Mouse (Mus musculus) hindbrain, embryonic 14.5 days (tissue): ENCODE measurements around the gene Ccdc124. TPM values are rescaled to one million over a fixed set of nuclear protein-coding genes. Genes with fewer than 3 reads are reported as not detected.
A peak's percentile ranks its signal among the peaks of the same experiment; 100 is the strongest.

Source experiments
- ATAC-seq: fragments of 200-750 bp; cut with Nextera tagmentation; 2 replicates; pipeline ENCODE4 v1.8.0; 2017; ENCODE audit warnings: moderate number of reproducible peaks, mild to moderate bottlenecking, moderate TSS enrichment, moderate library complexity; ENCODE audit not compliant: low FRiP score
- DNase-seq: peaks from one replicate; pipeline ENCODE4 v3.0.0-alpha.2; 2015; ENCODE audit warnings: low spot score
- H3K27ac ChIP-seq: fragments of 300-500 bp; sonication (generic); 2 replicates; pipeline ENCODE4 v1.5.1; 2014; ENCODE audit warnings: mild to moderate bottlenecking, moderate library complexity
- H3K27me3 ChIP-seq: fragments of 300-500 bp; sonication (generic); 2 replicates; pipeline ENCODE4 v1.6.1; 2014; ENCODE audit warnings: mild to moderate bottlenecking, low read length, mixed read lengths; ENCODE audit not compliant: control insufficient read depth, insufficient read depth
- H3K36me3 ChIP-seq: fragments of 300-500 bp; sonication (generic); replicated peaks from 2 replicates; pipeline ENCODE4 v1.6.1; 2014; ENCODE audit not compliant: control insufficient read depth, insufficient read depth
- H3K4me1 ChIP-seq: fragments of 300-500 bp; sonication (generic); replicated peaks from 2 replicates; pipeline ENCODE4 v1.6.1; 2014; ENCODE audit warnings: antibody characterized with exemption, low read length, mixed read lengths; ENCODE audit not compliant: control insufficient read depth, insufficient read depth
- H3K4me2 ChIP-seq: fragments of 300-500 bp; sonication (generic); replicated peaks from 2 replicates; pipeline ENCODE4 v1.6.1; 2014; ENCODE audit warnings: mild to moderate bottlenecking, moderate library complexity
- H3K4me3 ChIP-seq: fragments of 300-500 bp; sonication (generic); replicated peaks from 2 replicates; pipeline ENCODE4 v1.5.1; 2014; ENCODE audit warnings: mild to moderate bottlenecking, low read length
- H3K9ac ChIP-seq: fragments of 300-500 bp; sonication (generic); 2 replicates; pipeline ENCODE4 v1.6.1; 2014
- H3K9me3 ChIP-seq: fragments of 300-500 bp; sonication (generic); 2 replicates; pipeline ENCODE4 v1.6.1; 2016; ENCODE audit warnings: low read length; ENCODE audit not compliant: control insufficient read depth
- WGBS: fragments of 180-500 bp; shearing (Covaris S2); extraction: QIAGEN DNeasy Blood & Tissue Kit; methylation state at CpG from one replicate; pipeline ENCODE4 v1.1.7; 2014; 5-methylcytosine and 5-hydroxymethylcytosine counted together
- polyA plus RNA-seq: library from polyadenylated mRNA; unstranded; fragments of >200 nt; fragmentation: Nextera tagmentation; extraction: Ambion mirVana; gene quantifications from 2 replicates; pipeline ENCODE4 v1.2.1, GENCODE M21; 2014

The Ccdc124 gene
- polyA plus RNA-seq = 155 and 158 TPM in 2 replicates

DNA sequence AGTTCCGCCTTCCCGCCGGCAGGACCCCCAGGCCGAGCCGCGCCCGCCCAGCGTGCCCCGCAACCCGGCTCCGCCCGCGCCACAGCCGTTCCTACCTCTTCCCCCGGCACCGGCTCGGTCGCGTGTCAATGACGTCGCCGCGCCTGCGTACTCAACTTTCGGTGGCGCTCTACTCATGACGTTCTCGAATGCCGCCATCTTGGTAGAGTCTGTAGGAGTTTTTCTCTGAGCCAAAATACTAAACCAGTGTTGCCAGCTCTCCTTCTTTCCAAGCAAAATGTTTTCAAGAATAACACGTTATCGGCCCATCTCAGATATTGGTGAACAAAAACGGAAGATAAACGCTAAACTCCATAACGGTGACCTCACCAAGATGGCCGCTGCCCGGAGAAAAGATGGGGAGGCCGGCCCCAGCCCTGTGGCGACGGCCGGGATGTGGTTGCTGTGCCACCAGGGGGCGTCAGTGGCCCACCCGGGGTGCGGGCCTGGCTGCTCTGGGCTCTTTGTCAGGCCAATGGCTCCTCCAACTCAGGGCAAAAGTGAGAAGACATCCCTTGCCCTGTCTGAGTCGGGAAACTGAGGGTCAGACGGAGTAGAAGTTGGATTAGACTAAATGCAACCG is at the start of gene Ccdc124:
Gene Ccdc124, minus strand, starts transcription at position 572 of the 622 bp plus-strand sequence.
- Histone ChIP-seq H3K9me3 (no peaks in the 10 kb centered on the region), H3K27me3 (no peaks in the 10 kb centered on the region), H3K9ac (peak within 1 kb of the TSS; percentile 69), H3K27ac (peak within 1 kb of the TSS; percentile 96), H3K4me1 (peaks cover 14% of the 10 kb centered on the region), H3K36me3 (no peaks in the 10 kb centered on the region; the same call in 1 of the 2 replicates), H3K4me3 (peak within 1 kb of the TSS; percentile 67), H3K4me2 (peak within 1 kb of the TSS; percentile 71)
- DNase-seq = peak; percentile 97
- ATAC-seq = peak; percentile 88
- 1% methylated on average over 46 of the region's 46 CpGs for WGBS

DNA sequence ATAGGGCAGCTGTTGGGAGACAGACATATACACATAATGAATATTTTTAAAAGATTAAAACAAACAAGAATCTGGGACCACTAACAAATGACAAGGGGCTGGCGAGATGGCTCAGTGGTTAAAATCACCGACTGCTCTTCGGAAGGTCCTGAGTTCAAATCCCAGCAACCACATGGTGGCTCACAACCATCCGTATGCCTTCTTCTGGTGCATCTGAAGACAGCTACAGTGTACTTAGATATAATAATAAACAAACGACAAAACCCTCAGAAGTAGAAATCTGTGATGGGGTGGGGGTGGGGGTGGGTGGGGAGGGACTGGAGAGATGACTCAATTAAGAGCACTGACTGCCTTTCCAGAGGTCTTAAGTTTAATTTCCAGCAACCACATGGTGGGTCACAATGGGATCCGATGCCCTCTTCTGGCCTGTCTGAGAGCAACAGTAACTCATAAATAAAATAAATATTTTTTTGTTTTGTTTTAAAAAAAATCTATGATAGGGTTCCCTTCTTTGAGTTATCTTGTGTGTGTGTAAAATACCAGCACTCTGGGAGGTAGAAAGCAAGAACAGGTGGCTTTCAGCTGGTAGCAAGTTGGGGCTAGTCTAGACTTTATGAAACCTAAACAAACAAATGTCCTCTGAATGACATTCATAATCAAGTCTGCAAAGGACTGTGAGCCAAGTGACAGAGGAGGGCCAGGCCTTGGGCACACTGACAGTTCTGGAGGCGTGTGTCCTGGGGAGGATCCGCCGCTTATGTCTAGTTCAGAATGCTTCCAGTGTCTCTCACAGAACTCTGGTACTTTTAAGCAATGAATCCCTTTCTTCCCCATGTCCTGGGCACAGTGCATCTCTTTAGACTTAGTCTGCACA is 46.6 kb upstream of the Ccdc124 start:
- Histone ChIP-seq H3K27me3 (no peaks in the 10 kb centered on the region), H3K4me2 (no peak overlapping the region), H3K9me3 (no peaks in the 10 kb centered on the region), H3K4me1 (no peaks in the 10 kb centered on the region), H3K27ac (no peak overlapping the region), H3K36me3 (peaks cover 54% of the 10 kb centered on the region), H3K4me3 (no peak overlapping the region), H3K9ac (no peak overlapping the region)
- ATAC-seq = no peak
- WGBS = 93% methylated on average over 9 of the region's 9 CpGs
- no peak for DNase-seq

DNA sequence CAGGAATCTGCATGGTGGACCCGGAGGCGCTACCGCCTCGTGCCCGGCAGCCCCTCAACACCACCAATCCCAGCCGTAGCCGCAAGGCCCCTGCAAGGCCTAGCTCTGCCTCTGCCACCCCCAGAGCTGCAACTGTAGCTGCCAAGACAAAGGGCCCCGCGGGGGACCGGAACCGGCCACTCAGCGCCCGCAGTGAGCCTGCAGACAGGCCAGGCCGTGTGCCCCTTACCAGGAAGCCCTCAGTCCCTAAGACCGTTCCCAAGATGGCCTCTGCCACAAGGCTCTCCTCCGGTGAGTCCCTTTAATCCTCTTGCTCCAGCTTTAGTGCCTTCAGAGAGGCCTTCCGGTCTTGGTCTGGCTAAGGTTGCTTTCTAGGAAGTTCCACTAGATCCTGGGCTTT is 41.0 kb upstream of the Ccdc124 start:
- Histone ChIP-seq H3K4me1 (no peaks in the 10 kb centered on the region), H3K27ac (no peak overlapping the region), H3K27me3 (no peaks in the 10 kb centered on the region), H3K36me3 (peaks cover 81% of the 10 kb centered on the region), H3K4me3 (no peak overlapping the region), H3K4me2 (no peak overlapping the region), H3K9ac (no peak overlapping the region), H3K9me3 (no peaks in the 10 kb centered on the region)
- WGBS = 97% methylated on average over 17 of the region's 17 CpGs
- DNase-seq = no peak
- ATAC-seq = no peak

- H3K4me2 ChIP-seq = no peak overlapping the region
- H3K4me3 ChIP-seq = no peak overlapping the region
- DNase-seq (no peak), ATAC-seq (no peak; the same call in 1 of the 2 replicates)
- no peaks in the 10 kb centered on the region for H3K27me3 ChIP-seq
- H3K9ac ChIP-seq = no peak overlapping the region
- H3K9me3 ChIP-seq = no peaks in the 10 kb centered on the region
- whole genome bisulfite sequencing = 95% methylated on average over 26 of the region's 26 CpGs
- H3K36me3 ChIP-seq = peaks cover 70% of the 10 kb centered on the region
- H3K4me1 ChIP-seq = no peaks in the 10 kb centered on the region
- no peak overlapping the region for H3K27ac ChIP-seq
Observed at GRCm38 (mm10) chr8:70913523-70913922, 39.8 kb upstream of the Ccdc124 start.

DNA sequence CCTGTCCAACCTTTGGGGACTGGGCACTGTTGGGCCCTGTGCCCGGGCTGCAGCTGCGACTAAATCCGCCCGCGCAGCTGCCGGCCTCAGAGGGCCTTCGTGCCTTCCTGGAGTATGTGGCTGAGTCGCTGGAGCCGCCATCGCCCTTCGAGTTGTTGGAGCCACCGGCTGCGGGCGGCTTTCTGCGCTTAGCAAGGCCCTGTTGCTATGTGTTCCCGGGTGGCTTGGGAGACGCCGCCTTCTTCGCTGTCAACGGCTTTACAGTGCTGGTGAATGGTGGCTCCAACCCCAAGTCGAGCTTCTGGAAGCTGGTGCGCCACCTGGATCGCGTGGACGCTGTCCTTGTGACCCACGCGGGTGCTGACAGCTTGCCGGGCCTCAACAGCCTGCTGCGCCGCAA is 39.2 kb upstream of the Ccdc124 start:
- H3K27ac ChIP-seq = no peak overlapping the region
- H3K9me3 ChIP-seq = no peaks in the 10 kb centered on the region
- H3K36me3 ChIP-seq = peaks cover 64% of the 10 kb centered on the region
- H3K4me2 ChIP-seq = no peak overlapping the region
- H3K4me3 ChIP-seq = no peak overlapping the region
- ATAC-seq (no peak), DNase-seq (no peak)
- 93% methylated on average over 30 of the region's 30 CpGs for WGBS
- no peak overlapping the region for H3K9ac ChIP-seq
- no peaks in the 10 kb centered on the region for H3K4me1 ChIP-seq
- H3K27me3 ChIP-seq = no peaks in the 10 kb centered on the region

DNA sequence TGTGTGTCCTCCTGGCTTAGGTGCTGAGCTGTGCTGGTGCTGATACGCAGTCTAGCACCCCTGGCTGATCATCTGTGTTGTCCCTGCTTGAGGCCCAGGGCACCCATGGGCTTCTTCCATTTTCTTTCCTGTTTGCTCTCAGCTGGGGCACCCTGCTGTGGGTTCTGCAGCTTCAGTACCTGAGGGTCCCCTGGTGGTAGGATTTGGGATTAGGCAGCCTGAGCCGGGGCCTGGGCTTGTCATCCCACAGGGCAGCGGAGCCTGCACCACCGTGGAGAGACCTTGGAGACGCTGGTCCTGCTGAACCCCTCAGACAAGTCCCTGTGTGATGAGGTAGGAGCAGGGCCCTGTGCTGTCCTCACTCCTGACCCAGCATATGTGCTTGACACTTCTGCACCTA is 37.9 kb upstream of the Ccdc124 start:
- DNase-seq (no peak), ATAC-seq (no peak)
- Histone ChIP-seq H3K4me2 (no peak overlapping the region), H3K4me3 (no peak overlapping the region), H3K9me3 (no peaks in the 10 kb centered on the region), H3K36me3 (peaks cover 51% of the 10 kb centered on the region), H3K27ac (no peak overlapping the region), H3K4me1 (peaks cover 7% of the 10 kb centered on the region), H3K9ac (no peak overlapping the region), H3K27me3 (no peaks in the 10 kb centered on the region)
- WGBS = 90% methylated on average over 5 of the region's 5 CpGs

GRCm38 (mm10) chr8:70907518-70907917 is 33.8 kb upstream of the Ccdc124 start:
- H3K4me2 ChIP-seq = peak overlapping the region; percentile 74; the same call in 1 of the 2 replicates
- DNase-seq (no peak), ATAC-seq (no peak)
- peaks cover 3% of the 10 kb centered on the region; the same call in 1 of the 2 replicates for H3K27me3 ChIP-seq
- H3K4me3 ChIP-seq = no peak overlapping the region
- H3K4me1 ChIP-seq = peaks cover 9% of the 10 kb centered on the region
- WGBS = 97% methylated on average over 2 of the region's 2 CpGs
- no peak overlapping the region for H3K27ac ChIP-seq
- H3K9me3 ChIP-seq = no peaks in the 10 kb centered on the region
- H3K36me3 ChIP-seq = peaks cover 10% of the 10 kb centered on the region
- H3K9ac ChIP-seq = no peak overlapping the region

- H3K4me2 ChIP-seq = peak within 1 kb of the TSS; percentile 74
- peak within 1 kb of the TSS; percentile 76 for H3K4me3 ChIP-seq
- H3K9me3 ChIP-seq = no peaks in the 10 kb centered on the region
- no peaks in the 10 kb centered on the region for H3K36me3 ChIP-seq
- WGBS = under 1% methylated on average over 82 of the region's 86 CpGs
- DNase-seq (peak; percentile 92), ATAC-seq (peak; percentile 94)
- H3K4me1 ChIP-seq = peaks cover 9% of the 10 kb centered on the region
- peak within 1 kb of the TSS; percentile 89 for H3K27ac ChIP-seq
- H3K27me3 ChIP-seq = peaks cover 3% of the 10 kb centered on the region; the same call in 1 of the 2 replicates
- H3K9ac ChIP-seq = peak within 1 kb of the TSS; percentile 90
Observed at GRCm38 (mm10) chr8:70905831-70906736, 32.3 kb upstream of the Ccdc124 start, which contains the start of gene Map1s. Gene Map1s, plus strand, starts transcription at chr8:70905932.
